Mouse (Mus musculus): ENCODE results near the gene Ski. TPM values are rescaled to one million over a fixed set of nuclear protein-coding genes. Genes with fewer than 3 reads are reported as not detected.

Ski gene
- polyA plus RNA-seq, 1 experiment from 2014 or later = 16.9 TPM

DNA sequence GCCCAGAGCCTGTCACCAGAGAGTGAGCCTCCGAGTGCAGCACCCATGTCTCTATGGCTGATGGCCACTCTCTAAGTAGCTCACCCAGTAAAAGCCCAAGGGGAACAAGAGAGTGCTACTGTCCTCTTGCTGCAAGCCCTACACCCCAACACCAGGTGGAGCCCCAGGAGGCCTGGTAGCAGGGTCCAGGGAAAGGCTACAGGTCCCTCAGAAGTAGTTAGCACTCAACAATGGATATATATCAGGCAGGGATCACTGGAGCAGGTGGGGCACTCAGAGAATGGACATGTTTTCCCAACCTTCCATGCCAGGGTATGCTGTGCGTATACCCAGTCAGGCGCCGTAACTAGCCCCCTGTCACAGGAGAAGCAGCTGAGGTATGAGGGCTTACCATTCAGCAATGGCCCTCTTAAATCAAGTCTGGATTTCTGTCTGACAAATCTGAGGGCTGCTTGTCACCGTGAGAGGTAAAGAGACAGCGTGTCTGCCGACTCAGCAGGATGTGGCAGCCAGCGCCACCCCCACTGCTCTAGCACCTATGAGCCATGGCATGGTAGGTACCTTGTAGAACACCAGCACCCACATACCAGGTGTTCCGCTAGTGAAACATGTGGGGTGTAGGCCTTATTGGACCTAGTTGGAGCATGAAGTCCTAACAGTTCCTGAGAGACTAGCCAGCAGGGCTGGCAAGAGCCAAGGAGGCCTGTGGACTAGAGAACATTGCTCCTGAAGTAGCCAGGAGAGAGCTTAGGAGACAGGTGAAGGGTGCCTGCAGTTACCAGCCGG is 93.1 kb downstream of the Ski start:
- ATAC-seq (ENCODE audit: borderline replicate concordance, extremely low read depth, low FRiP score, low TSS enrichment) = no peak
- Histone ChIP-seq H3K4me3 (no peak overlapping the region), H3K27ac (peak overlapping the region; percentile 78), H3K4me2 (no peak overlapping the region), H3K9ac (no peak overlapping the region), H3K27me3 (no peaks in the 10 kb centered on the region), H3K4me1 (peaks cover 65% of the 10 kb centered on the region), H3K9me3 (no peaks in the 10 kb centered on the region), H3K36me3 (no peaks in the 10 kb centered on the region)
- WGBS = 90% methylated on average over 10 of the region's 10 CpGs

GRCm38 (mm10) chr4:155128411-155128810 is 94.0 kb downstream of the Ski start:
- no peak for ATAC-seq (ENCODE audit: borderline replicate concordance, extremely low read depth, low FRiP score, low TSS enrichment)
- no peaks in the 10 kb centered on the region for H3K27me3 ChIP-seq
- no peaks in the 10 kb centered on the region for H3K9me3 ChIP-seq
- H3K4me2 ChIP-seq = no peak overlapping the region
- no peaks in the 10 kb centered on the region for H3K36me3 ChIP-seq
- peaks cover 58% of the 10 kb centered on the region for H3K4me1 ChIP-seq
- H3K4me3 ChIP-seq = no peak overlapping the region
- no peak overlapping the region for H3K9ac ChIP-seq
- no peak overlapping the region for H3K27ac ChIP-seq
- 88% methylated on average over 15 of the region's 15 CpGs for WGBS

DNA sequence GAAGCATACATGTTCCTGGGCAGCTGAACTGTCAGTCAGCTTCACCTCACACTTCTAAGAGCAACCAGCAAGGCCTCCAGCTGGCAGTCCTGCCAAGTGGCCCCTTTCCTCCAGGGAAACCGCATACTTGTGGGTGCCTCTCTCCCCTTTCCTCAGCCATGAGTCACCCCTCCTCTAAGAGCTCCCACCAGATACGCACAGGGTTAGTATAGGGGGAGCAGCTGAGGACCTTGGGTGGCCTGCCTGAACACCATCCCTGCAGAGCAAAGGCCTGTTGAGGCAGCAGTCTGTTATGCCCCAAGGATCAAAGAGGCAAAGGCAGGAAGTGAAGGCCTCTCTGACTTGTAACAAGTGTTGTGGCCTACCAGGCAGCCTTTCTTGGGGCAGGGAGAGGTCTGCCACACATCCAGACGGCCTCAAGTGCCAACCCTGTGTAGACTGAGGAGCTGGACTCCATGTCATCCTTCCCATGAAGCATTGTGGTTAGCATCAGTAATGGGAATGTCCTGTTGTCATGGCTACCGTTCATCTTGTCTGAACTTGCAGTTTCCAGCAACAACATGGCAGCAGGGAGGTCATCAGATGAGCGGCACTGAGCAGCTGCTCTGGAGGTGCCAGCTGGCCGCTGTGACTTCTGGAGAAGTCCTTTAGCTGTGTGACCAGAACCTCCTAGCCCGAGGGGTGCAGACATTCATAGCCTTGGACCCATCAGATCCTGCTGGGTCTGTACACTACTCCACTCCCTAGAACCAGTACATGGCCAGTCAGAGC is 95.6 kb downstream of the Ski start:
- no peak overlapping the region for H3K4me2 ChIP-seq
- no peak overlapping the region for H3K9ac ChIP-seq
- no peak overlapping the region for H3K4me3 ChIP-seq
- H3K27ac ChIP-seq = no peak overlapping the region
- no peaks in the 10 kb centered on the region for H3K9me3 ChIP-seq
- no peaks in the 10 kb centered on the region for H3K27me3 ChIP-seq
- H3K4me1 ChIP-seq = peaks cover 66% of the 10 kb centered on the region
- WGBS = 63% methylated on average over 7 of the region's 7 CpGs
- H3K36me3 ChIP-seq = no peaks in the 10 kb centered on the region
- ATAC-seq (ENCODE audit: borderline replicate concordance, extremely low read depth, low FRiP score, low TSS enrichment) = no peak

- no peaks in the 10 kb centered on the region for H3K36me3 ChIP-seq
- H3K27me3 ChIP-seq = no peaks in the 10 kb centered on the region
- no peak overlapping the region for H3K4me2 ChIP-seq
- no peaks in the 10 kb centered on the region for H3K9me3 ChIP-seq
- H3K4me3 ChIP-seq = no peak overlapping the region
- no peak overlapping the region for H3K9ac ChIP-seq
- H3K4me1 ChIP-seq = peaks cover 69% of the 10 kb centered on the region
- no peak for ATAC-seq (ENCODE audit: borderline replicate concordance, extremely low read depth, low FRiP score, low TSS enrichment)
- 72% methylated on average over 5 of the region's 5 CpGs for WGBS
- no peak overlapping the region for H3K27ac ChIP-seq
Measured at GRCm38 (mm10) chr4:155126194-155126593, 96.2 kb downstream of the Ski start.

GRCm38 (mm10) chr4:155125310-155125709 is 97.1 kb downstream of the Ski start:
- no peak overlapping the region for H3K9ac ChIP-seq
- WGBS = 26% methylated on average over 7 of the region's 7 CpGs
- H3K36me3 ChIP-seq = no peaks in the 10 kb centered on the region
- H3K4me2 ChIP-seq = no peak overlapping the region
- no peaks in the 10 kb centered on the region for H3K9me3 ChIP-seq
- no peaks in the 10 kb centered on the region for H3K27me3 ChIP-seq
- no peak overlapping the region for H3K27ac ChIP-seq
- no peak for ATAC-seq (ENCODE audit: borderline replicate concordance, extremely low read depth, low FRiP score, low TSS enrichment)
- peaks cover 65% of the 10 kb centered on the region for H3K4me1 ChIP-seq
- H3K4me3 ChIP-seq = no peak overlapping the region

- peaks cover 54% of the 10 kb centered on the region for H3K4me1 ChIP-seq
- WGBS = 72% methylated on average over 9 of the region's 9 CpGs
- no peaks in the 10 kb centered on the region for H3K36me3 ChIP-seq
- H3K4me3 ChIP-seq = no peak overlapping the region
- H3K9ac ChIP-seq = no peak overlapping the region
- no peak overlapping the region for H3K4me2 ChIP-seq
- 0 out of 2 replicates have a peak overlapping the region, but pooled peaks have one; percentile 93 for H3K27ac ChIP-seq
- no peaks in the 10 kb centered on the region for H3K9me3 ChIP-seq
- no peaks in the 10 kb centered on the region for H3K27me3 ChIP-seq
- ATAC-seq (ENCODE audit: borderline replicate concordance, extremely low read depth, low FRiP score, low TSS enrichment) = no peak
Measured at GRCm38 (mm10) chr4:155123868-155124534, 98.4 kb downstream of the Ski start.

GRCm38 (mm10) chr4:155122444-155123040 is 99.8 kb downstream of the Ski start:
- ATAC-seq (ENCODE audit: borderline replicate concordance, extremely low read depth, low FRiP score, low TSS enrichment) = peak; percentile 81
- WGBS = 9% methylated on average over 16 of the region's 16 CpGs
- Histone ChIP-seq H3K9me3 (no peaks in the 10 kb centered on the region), H3K4me2 (peak overlapping the region; percentile 40), H3K27ac (peak overlapping the region; percentile 93), H3K9ac (no peak overlapping the region; the same call in none of the 2 replicates), H3K4me3 (no peak overlapping the region), H3K27me3 (no peaks in the 10 kb centered on the region), H3K36me3 (no peaks in the 10 kb centered on the region), H3K4me1 (peaks cover 53% of the 10 kb centered on the region)

DNA sequence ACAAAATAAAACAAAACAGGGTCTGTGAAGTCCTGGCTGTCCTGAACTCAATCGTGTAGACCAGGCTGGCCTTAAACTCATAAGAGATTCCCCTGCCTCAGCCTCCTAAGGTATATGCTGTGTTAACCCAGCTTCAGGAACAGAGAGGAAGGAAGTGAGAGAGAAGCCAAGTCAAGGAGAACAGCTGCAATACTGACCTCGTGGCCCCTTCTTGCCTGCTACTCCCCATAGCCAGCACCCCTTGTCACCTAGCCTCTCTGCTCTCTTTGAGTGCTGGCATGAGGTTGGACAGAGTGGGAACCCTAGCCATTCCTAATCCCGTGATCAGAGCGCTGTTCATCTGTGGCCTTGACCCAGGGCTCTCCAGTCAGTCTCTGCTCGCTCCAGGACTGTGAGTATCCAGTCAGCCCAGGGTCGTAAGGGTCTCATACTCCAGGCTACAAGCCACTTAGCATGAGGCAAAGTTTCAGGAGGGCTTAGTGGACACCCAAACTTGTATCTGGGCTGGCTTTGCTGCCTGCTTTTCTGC is 100.4 kb downstream of the Ski start:
- Histone ChIP-seq H3K4me1 (peaks cover 47% of the 10 kb centered on the region), H3K9me3 (no peaks in the 10 kb centered on the region), H3K36me3 (no peaks in the 10 kb centered on the region), H3K4me3 (no peak overlapping the region), H3K27me3 (no peaks in the 10 kb centered on the region), H3K4me2 (peak overlapping the region; percentile 40), H3K9ac (no peak overlapping the region; the same call in 1 of the 2 replicates), H3K27ac (peak overlapping the region; percentile 93)
- peak; percentile 20; the same call in 1 of the 2 replicates for ATAC-seq (ENCODE audit: borderline replicate concordance, extremely low read depth, low FRiP score, low TSS enrichment)
- WGBS = 61% methylated on average over 6 of the region's 6 CpGs

GRCm38 (mm10) chr4:155121222-155121621 is 101.2 kb downstream of the Ski start:
- H3K36me3 ChIP-seq = no peaks in the 10 kb centered on the region
- no peak overlapping the region for H3K4me2 ChIP-seq
- H3K9ac ChIP-seq = no peak overlapping the region
- H3K4me1 ChIP-seq = peaks cover 40% of the 10 kb centered on the region
- no peaks in the 10 kb centered on the region for H3K9me3 ChIP-seq
- H3K27ac ChIP-seq = peak overlapping the region; percentile 93
- 75% methylated on average over 6 of the region's 6 CpGs for WGBS
- H3K27me3 ChIP-seq = no peaks in the 10 kb centered on the region
- no peak for ATAC-seq (ENCODE audit: borderline replicate concordance, extremely low read depth, low FRiP score, low TSS enrichment)
- H3K4me3 ChIP-seq = no peak overlapping the region

DNA sequence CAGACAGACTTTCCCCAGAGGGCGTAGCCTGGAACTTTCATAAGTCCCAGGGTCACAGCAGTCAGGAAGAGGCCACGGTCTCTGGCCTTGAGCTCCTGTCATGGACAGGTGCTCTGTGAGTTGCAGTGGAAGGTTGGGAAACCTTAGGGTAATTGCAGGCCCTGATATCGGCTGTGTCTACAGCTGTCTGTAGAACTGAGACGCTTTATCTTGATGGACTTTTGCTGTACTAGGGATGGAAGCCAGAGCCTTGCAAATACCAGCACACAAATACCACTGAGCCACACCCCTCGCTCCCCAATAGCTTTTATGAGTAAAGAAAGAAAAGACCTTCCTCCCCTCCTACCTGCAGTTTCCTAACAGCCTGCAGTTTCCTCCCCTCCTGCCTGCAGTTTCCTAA is 101.8 kb downstream of the Ski start:
- WGBS = 58% methylated on average over 5 of the region's 5 CpGs
- peak overlapping the region; percentile 93 for H3K27ac ChIP-seq
- H3K4me3 ChIP-seq = no peak overlapping the region

GRCm38 (mm10) chr4:155120038-155120437 is 102.4 kb downstream of the Ski start:
- Histone ChIP-seq H3K9ac (no peak overlapping the region), H3K4me3 (no peak overlapping the region), H3K4me2 (no peak overlapping the region), H3K27ac (peak overlapping the region; percentile 93; the same call in 1 of the 2 replicates), H3K36me3 (no peaks in the 10 kb centered on the region), H3K27me3 (no peaks in the 10 kb centered on the region), H3K9me3 (no peaks in the 10 kb centered on the region), H3K4me1 (peaks cover 31% of the 10 kb centered on the region)
- no peak for ATAC-seq (ENCODE audit: borderline replicate concordance, extremely low read depth, low FRiP score, low TSS enrichment)
- 81% methylated on average over 7 of the region's 7 CpGs for WGBS

More for the DNA sequence above, 101.8 kb downstream of the Ski start:
- no peak for ATAC-seq (ENCODE audit: borderline replicate concordance, extremely low read depth, low FRiP score, low TSS enrichment)
- Histone ChIP-seq H3K9me3 (no peaks in the 10 kb centered on the region), H3K4me2 (no peak overlapping the region), H3K4me1 (peaks cover 36% of the 10 kb centered on the region), H3K9ac (no peak overlapping the region), H3K27me3 (no peaks in the 10 kb centered on the region), H3K36me3 (no peaks in the 10 kb centered on the region)

All from lung, embryonic 15.5 days (tissue).